Mouse (Mus musculus): ENCODE results near the gene C1qtnf4. TPM values are rescaled to one million over a fixed set of nuclear protein-coding genes. Genes with fewer than 3 reads are reported as not detected.

The C1qtnf4 gene
- 3.9 and 5.9 TPM in 2 replicates for polyA plus RNA-seq (2012)

GRCm38 (mm10) chr2:90885218-90886041 is at the start of gene C1qtnf4:
Gene C1qtnf4 (plus strand): TSS chr2:90885860.
- Histone ChIP-seq H3K9me3 (ENCODE audit: control insufficient read depth, low read length) (peaks cover 37% of the 10 kb centered on the region), H3K4me1 (ENCODE audit: control insufficient read depth) (peaks cover 34% of the 10 kb centered on the region), H3K27me3 (ENCODE audit: control insufficient read depth) (peaks cover 93% of the 10 kb centered on the region), H3K36me3 (ENCODE audit: control insufficient read depth) (no peaks in the 10 kb centered on the region), H3K4me3 (replicated peaks) (no peak within 1 kb of the TSS)
- TF ChIP-seq GATA1 (IDR thresholded peaks at IDR 0.05; ENCODE audit: low read length) (no peak), TAL1 (IDR thresholded peaks at IDR 0.05; ENCODE audit: low read length) (no peak)

DNA sequence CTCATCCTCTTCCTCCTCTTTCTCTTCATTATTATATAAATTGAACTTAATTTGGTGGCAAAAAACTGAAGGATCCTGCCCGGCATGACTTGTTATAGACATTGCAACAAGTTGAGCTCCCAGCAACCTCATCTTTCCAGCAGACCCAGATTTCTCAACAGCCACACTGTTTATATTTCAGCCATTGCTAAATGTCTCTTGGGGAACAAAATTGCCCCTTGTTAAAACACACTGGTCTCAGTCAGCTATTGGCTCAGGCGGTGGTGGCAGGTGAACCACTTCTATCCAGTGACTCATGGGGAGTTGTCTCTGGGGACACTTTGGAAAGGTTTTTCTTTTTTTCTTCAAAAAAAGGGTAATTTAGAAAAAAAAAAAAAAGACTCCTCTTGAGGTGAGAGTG is 47.0 kb upstream of the C1qtnf4 start:
- H3K27me3 ChIP-seq (ENCODE audit: control insufficient read depth): 0 out of 2 replicates have a peak, but pooled peaks cover 3% of the 10 kb centered on the region
- no peak overlapping the region for H3K4me3 ChIP-seq (replicated peaks)
- no peaks in the 10 kb centered on the region for H3K36me3 ChIP-seq (ENCODE audit: control insufficient read depth)
- no peak for TF ChIP-seq GATA1 (IDR thresholded peaks at IDR 0.05; ENCODE audit: low read length)
- H3K9me3 ChIP-seq (ENCODE audit: control insufficient read depth, low read length): no peaks in the 10 kb centered on the region
- H3K4me1 ChIP-seq (ENCODE audit: control insufficient read depth): no peaks in the 10 kb centered on the region

DNA sequence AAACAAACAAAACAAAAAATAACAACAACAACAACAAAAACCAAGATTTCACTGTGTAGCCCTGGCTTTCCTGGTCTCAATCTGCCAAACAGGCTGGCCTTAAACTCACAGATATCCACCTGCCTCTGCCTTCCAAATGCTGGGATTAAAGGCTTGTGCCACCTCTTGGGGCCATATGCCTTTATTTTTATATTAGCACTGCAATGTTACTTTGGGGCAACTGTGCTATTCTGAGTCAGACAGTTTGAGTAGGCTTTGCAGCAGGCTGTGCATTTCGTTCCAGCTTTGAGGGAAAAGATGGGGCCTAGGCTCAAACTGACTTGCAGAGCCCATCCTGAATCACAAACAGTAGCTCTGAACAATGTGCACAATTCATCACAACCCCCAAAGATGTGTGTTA is 42.0 kb upstream of the C1qtnf4 start:
- Histone ChIP-seq H3K36me3 (ENCODE audit: control insufficient read depth) (no peaks in the 10 kb centered on the region), H3K9me3 (ENCODE audit: control insufficient read depth, low read length) (no peaks in the 10 kb centered on the region), H3K27me3 (ENCODE audit: control insufficient read depth) (0 out of 2 replicates have a peak, but pooled peaks cover 3% of the 10 kb centered on the region), H3K4me1 (ENCODE audit: control insufficient read depth) (peaks cover 33% of the 10 kb centered on the region), H3K4me3 (replicated peaks) (no peak overlapping the region)
- TF ChIP-seq TAL1 (IDR thresholded peaks at IDR 0.05; ENCODE audit: low read length): no peak
- TF ChIP-seq GATA1 (IDR thresholded peaks at IDR 0.05; ENCODE audit: low read length): no peak

- TF ChIP-seq TAL1 (IDR thresholded peaks at IDR 0.05; ENCODE audit: low read length) (no peak), GATA1 (IDR thresholded peaks at IDR 0.05; ENCODE audit: low read length) (no peak)
- Histone ChIP-seq H3K4me1 (ENCODE audit: control insufficient read depth) (peaks cover 39% of the 10 kb centered on the region), H3K4me3 (replicated peaks) (no peak overlapping the region), H3K9me3 (ENCODE audit: control insufficient read depth, low read length) (no peaks in the 10 kb centered on the region), H3K36me3 (ENCODE audit: control insufficient read depth) (peaks cover 2% of the 10 kb centered on the region), H3K27me3 (ENCODE audit: control insufficient read depth) (0 out of 2 replicates have a peak, but pooled peaks cover 3% of the 10 kb centered on the region)
These were observed 41.4 kb upstream of the C1qtnf4 start for GRCm38 (mm10) chr2:90844262-90844661.

DNA sequence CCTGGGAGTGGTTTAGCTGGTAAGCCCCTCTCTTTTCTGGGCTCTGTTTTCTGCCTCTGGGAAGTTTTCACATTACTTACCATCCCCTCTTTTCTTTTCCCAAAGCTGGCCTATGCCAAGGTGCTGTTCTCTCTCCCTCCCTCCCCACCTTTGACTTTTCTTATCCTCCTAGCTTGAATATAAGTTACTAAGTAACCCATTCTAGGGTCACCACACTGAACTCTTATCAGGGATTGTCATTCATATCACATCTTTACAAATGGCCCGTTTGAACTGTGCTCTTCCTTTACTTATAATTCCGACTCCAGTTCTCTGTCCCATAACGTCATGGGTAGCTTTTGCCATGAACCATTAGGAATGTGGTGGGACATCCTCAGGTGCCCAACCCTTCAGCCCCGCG is 40.4 kb upstream of the C1qtnf4 start:
- Histone ChIP-seq H3K4me3 (replicated peaks) (no peak overlapping the region), H3K27me3 (ENCODE audit: control insufficient read depth) (no peaks in the 10 kb centered on the region), H3K4me1 (ENCODE audit: control insufficient read depth) (peaks cover 41% of the 10 kb centered on the region), H3K36me3 (ENCODE audit: control insufficient read depth) (peaks cover 10% of the 10 kb centered on the region), H3K9me3 (ENCODE audit: control insufficient read depth, low read length) (no peaks in the 10 kb centered on the region)
- TF ChIP-seq TAL1 (IDR thresholded peaks at IDR 0.05; ENCODE audit: low read length): no peak

- TF ChIP-seq TAL1 (IDR thresholded peaks at IDR 0.05; ENCODE audit: low read length): no peak
- TF ChIP-seq GATA1 (IDR thresholded peaks at IDR 0.05; ENCODE audit: low read length): no peak
These were observed 39.5 kb upstream of the C1qtnf4 start for GRCm38 (mm10) chr2:90846171-90846570.

GRCm38 (mm10) chr2:90846597-90846954 is 39.1 kb upstream of the C1qtnf4 start:
- H3K4me1 ChIP-seq (ENCODE audit: control insufficient read depth): peaks cover 46% of the 10 kb centered on the region
- H3K9me3 ChIP-seq (ENCODE audit: control insufficient read depth, low read length): no peaks in the 10 kb centered on the region
- TF ChIP-seq GATA1 (IDR thresholded peaks at IDR 0.05; ENCODE audit: low read length) (no peak), TAL1 (IDR thresholded peaks at IDR 0.05; ENCODE audit: low read length) (no peak)
- H3K27me3 ChIP-seq (ENCODE audit: control insufficient read depth): no peaks in the 10 kb centered on the region
- peaks cover 24% of the 10 kb centered on the region for H3K36me3 ChIP-seq (ENCODE audit: control insufficient read depth)
- H3K4me3 ChIP-seq (replicated peaks): peak overlapping the region; percentile 89

More at GRCm38 (mm10) chr2:90846171-90846570, 39.5 kb upstream of the C1qtnf4 start:
- H3K27me3 ChIP-seq (ENCODE audit: control insufficient read depth): no peaks in the 10 kb centered on the region
- H3K4me1 ChIP-seq (ENCODE audit: control insufficient read depth): peaks cover 45% of the 10 kb centered on the region
- H3K36me3 ChIP-seq (ENCODE audit: control insufficient read depth): peaks cover 20% of the 10 kb centered on the region
- no peaks in the 10 kb centered on the region for H3K9me3 ChIP-seq (ENCODE audit: control insufficient read depth, low read length)
- H3K4me3 ChIP-seq (replicated peaks): peak overlapping the region; percentile 89

DNA sequence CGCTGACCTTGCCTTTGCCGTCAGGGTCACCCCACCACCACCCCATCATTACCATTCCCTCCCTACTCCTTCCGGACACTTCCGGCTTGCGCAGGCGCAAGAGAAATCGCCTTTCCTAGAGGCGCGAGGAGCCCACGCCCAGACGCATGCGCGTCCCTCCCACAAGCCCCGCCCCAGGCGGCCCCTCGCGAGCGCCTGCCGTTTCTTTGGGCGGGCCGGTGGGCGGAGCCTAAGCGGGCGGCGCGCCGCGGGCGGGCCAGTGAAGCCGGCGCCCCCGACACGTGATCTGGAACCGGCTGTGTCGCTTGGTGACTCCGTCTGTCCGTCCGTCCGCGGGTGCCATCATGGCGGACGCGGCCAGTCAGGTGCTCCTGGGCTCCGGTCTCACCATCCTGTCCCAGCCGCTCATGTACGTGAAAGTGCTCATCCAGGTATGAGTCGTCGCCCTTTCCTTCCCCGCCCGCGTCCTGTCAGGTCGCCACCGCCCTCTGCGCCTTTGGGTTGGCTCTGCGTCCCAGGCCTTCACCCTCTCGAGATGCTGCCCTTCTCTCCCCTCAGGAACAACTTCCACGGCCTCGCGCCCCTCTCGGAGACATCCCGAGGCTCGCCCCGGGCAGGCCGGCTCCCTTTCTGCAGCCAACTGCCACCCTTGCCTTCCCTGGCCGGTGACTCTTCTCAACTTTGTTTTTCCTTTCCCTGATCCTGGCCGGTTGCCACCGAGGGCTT is 38.5 kb upstream of the C1qtnf4 start, which contains the start of gene Mtch2:
TSS of gene Mtch2 (plus strand) at position 201 of the 726 bp plus-strand sequence.
- no peaks in the 10 kb centered on the region for H3K9me3 ChIP-seq (ENCODE audit: control insufficient read depth, low read length)

GRCm38 (mm10) chr2:90847681-90848050 is 38.0 kb upstream of the C1qtnf4 start:
- Histone ChIP-seq H3K36me3 (ENCODE audit: control insufficient read depth) (peaks cover 35% of the 10 kb centered on the region), H3K9me3 (ENCODE audit: control insufficient read depth, low read length) (no peaks in the 10 kb centered on the region), H3K27me3 (ENCODE audit: control insufficient read depth) (no peaks in the 10 kb centered on the region), H3K4me3 (replicated peaks) (peak overlapping the region; percentile 89), H3K4me1 (ENCODE audit: control insufficient read depth) (peaks cover 46% of the 10 kb centered on the region)
- TF ChIP-seq TAL1 (IDR thresholded peaks at IDR 0.05; ENCODE audit: low read length) (no peak), GATA1 (IDR thresholded peaks at IDR 0.05; ENCODE audit: low read length) (no peak)

More for the DNA sequence above, 38.5 kb upstream of the C1qtnf4 start, which contains the start of gene Mtch2:
- H3K4me1 ChIP-seq (ENCODE audit: control insufficient read depth): peaks cover 46% of the 10 kb centered on the region
- peak within 1 kb of the TSS; percentile 89 for H3K4me3 ChIP-seq (replicated peaks)
- no peak for TF ChIP-seq TAL1 (IDR thresholded peaks at IDR 0.05; ENCODE audit: low read length)
- TF ChIP-seq GATA1 (IDR thresholded peaks at IDR 0.05; ENCODE audit: low read length): no peak
- peaks cover 29% of the 10 kb centered on the region for H3K36me3 ChIP-seq (ENCODE audit: control insufficient read depth)
- H3K27me3 ChIP-seq (ENCODE audit: control insufficient read depth): no peaks in the 10 kb centered on the region

Measured in erythroblast, embryonic 14.5 days (primary cell).